Mouse (Mus musculus) spleen, adult 2 months (tissue): ENCODE measurements around the gene Jaml.

Experiments
- CTCF ChIP-seq: fragments of 200-500 bp; IDR thresholded peaks from 2 replicates; pipeline ENCODE4 v1.5.1; 2011; ENCODE audit warnings: mild to moderate bottlenecking, inconsistent platforms; ENCODE audit not compliant: insufficient read depth, insufficient read length, insufficient replicate concordance; ENCODE audit errors: extremely low read depth
- POLR2A ChIP-seq: fragments of 200-500 bp; IDR thresholded peaks from 2 replicates; pipeline ENCODE4 v1.6.1; 2011; ENCODE audit warnings: low read depth, low read length, inconsistent platforms

DNA sequence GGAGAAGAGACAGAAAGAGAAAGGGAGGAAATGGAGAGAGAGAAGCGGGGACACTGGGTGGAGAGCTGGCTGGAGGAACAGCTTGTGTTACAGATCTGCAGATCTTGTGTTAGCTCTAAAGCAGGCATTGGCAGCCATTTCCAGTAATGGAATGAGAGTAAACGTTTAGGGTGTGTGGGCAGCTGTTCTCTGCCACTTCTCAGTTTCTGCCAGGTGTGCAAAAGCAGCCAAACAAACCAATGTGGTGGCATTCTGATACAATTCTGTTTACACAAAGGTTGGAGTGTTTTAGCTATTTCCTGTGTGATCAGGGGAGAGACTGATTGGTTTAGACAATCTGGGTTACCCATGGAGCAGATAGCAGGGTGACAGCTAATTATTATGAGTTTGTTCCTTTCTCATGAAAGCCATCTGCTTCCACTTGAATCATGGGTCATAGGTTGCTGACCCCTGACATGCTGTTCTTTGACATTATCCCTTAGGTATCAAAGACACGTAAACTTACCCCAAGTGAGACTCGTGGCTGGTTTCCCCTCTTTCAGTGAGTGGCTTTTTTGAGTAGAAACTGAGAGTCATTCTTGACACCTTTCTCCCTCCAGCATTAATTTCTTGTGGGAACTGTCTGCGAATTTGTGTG, 20.6 kb upstream of the Jaml start:
- TF ChIP-seq POLR2A = no peak
- no peak for TF ChIP-seq CTCF
